Mouse (Mus musculus) spleen, adult 10 weeks (tissue): Measurements from ENCODE around the gene Abraxas2. TPM values are rescaled to one million over a fixed set of nuclear protein-coding genes. Genes with fewer than 3 reads are reported as not detected.

Source experiments
- polyA plus RNA-seq: library from polyadenylated mRNA; stranded (reverse); fragments of 350-450 nt; fragmentation: Illumina TruSeq; extraction: RNeasy Lipid Tissue Mini Kit (QIAGEN cat#74804); gene quantifications from one replicate; pipeline ENCODE4 v1.2.3, GENCODE M21; 2015; ENCODE audit warnings: low replicate concordance; ENCODE audit not compliant: insufficient read depth

Gene Abraxas2
- 47.0 TPM for polyA plus RNA-seq

GRCm38 (mm10) chr7:132859042-132859958 is at the start of gene Abraxas2:
Gene Abraxas2, plus strand, starts transcription at chr7:132859225.

GRCm38 (mm10) chr7:132813416-132814088 is 45.5 kb upstream of the Abraxas2 start, which contains the start of gene Fam53b:
Gene Fam53b, minus strand, starts transcription at chr7:132813886.

GRCm38 (mm10) chr7:132852173-132852844 is 6.7 kb upstream of the Abraxas2 start, which contains the start of gene Eef1akmt2:
Gene Eef1akmt2, minus strand, starts transcription at chr7:132852673.

GRCm38 (mm10) chr7:132930850-132931559 is 72.0 kb downstream of the Abraxas2 start, which contains the start of gene Zranb1:
Gene Zranb1, plus strand, starts transcription at chr7:132931142.

Other genes with a start within 250 kb of the Abraxas2 start
- 5.9 TPM for gene Lhpp, start 248.6 kb upstream of the Abraxas2 start, polyA plus RNA-seq
- 28.2 TPM for gene Fam53b, start 45.3 kb upstream of the Abraxas2 start, polyA plus RNA-seq
- 36.0 TPM for gene Eef1akmt2, start 6.6 kb upstream of the Abraxas2 start, polyA plus RNA-seq
- 38.9 TPM for gene Zranb1, start 71.9 kb downstream of the Abraxas2 start, polyA plus RNA-seq